In genomic region chr12:108820461-108820860, GRCm38 (mm10) we compare ENCODE assay signal across 25 mouse cellular contexts. TPM values are rescaled to one million over a fixed set of nuclear protein-coding genes. Genes with fewer than 3 reads are reported as not detected.
A peak's percentile ranks its signal among the peaks of the same experiment; 100 is the strongest.
DNase-seq lines count a peak whose midpoint lies in the region; ATAC-seq and TF ChIP-seq lines count a peak whose summit lies in the region.
"Had no signal": no experiment of that assay in that cellular context is flagged by ENCODE, and none has a peak within 500 bp of the region (broad histone marks: within the 10 kb centered on the region; RNA-seq: fewer than 3 reads in every experiment).

No protein-coding gene starts in this region.

- TF ChIP-seq CTCF in heart, adult 2 months (IDR thresholded peaks at IDR 0.05), result no peak
- TF ChIP-seq CTCF in heart, postnatal 0 days (IDR thresholded peaks at IDR 0.05; ENCODE audit: low read depth), result no peak

- 85% methylated on average over 4 of the region's 4 CpGs for WGBS in heart, adult 2 months
- 57% methylated on average over 4 of the region's 4 CpGs for WGBS in heart, postnatal 0 days

- intact Hi-C loops in heart, adult 2 months (cut with DNase I), result no loop called here
- intact Hi-C loops in heart, postnatal 14 days (cut with DNase I), result no loop called here

- no peak overlapping the region for H3K27ac ChIP-seq in heart, adult 2 months
- H3K27ac ChIP-seq in heart, postnatal 0 days (ENCODE audit: low read depth), result no peak overlapping the region
- H3K27ac ChIP-seq: embryonic facial prominence, embryonic 12.5 days; embryonic facial prominence, embryonic 15.5 days; forebrain, embryonic 13.5 days; hindbrain, embryonic 14.5 days; hindbrain, postnatal 0 days had no signal

- ATAC-seq in heart, postnatal 0 days (ENCODE audit: insufficient read depth, low read depth), result no peak
- 0 out of 2 replicates have a peak, but pooled peaks have one; percentile 11 for ATAC-seq in granulocyte monocyte progenitor cell, adult 5-6 weeks (replicated peaks; ENCODE audit: poor library complexity, severe bottlenecking)
- ATAC-seq in megakaryocyte-erythroid progenitor cell, adult 5-6 weeks (replicated peaks; ENCODE audit: low FRiP score, low TSS enrichment, poor library complexity, severe bottlenecking), result 0 out of 2 replicates have a peak, but pooled peaks have one; percentile 9
- ATAC-seq: CD4-positive, CD25-positive, alpha-beta regulatory T cell, adult 4 months; forebrain, embryonic 13.5 days; forebrain, embryonic 16.5 days; hindbrain, postnatal 0 days; inflammation-experienced regulatory T-cells, adult 6 months had no signal

- no peaks in the 10 kb centered on the region for H3K27me3 ChIP-seq in heart, adult 2 months (ENCODE audit: control insufficient read depth, insufficient read depth, low read length)
- no peaks in the 10 kb centered on the region for H3K27me3 ChIP-seq in heart, postnatal 0 days (ENCODE audit: control insufficient read depth, insufficient read depth, low read length)
- H3K27me3 ChIP-seq: embryonic facial prominence, embryonic 12.5 days; embryonic facial prominence, embryonic 15.5 days; forebrain, embryonic 13.5 days had no signal

- no peak overlapping the region for H3K9ac ChIP-seq in heart, adult 2 months (ENCODE audit: low read depth, low read length)
- H3K9ac ChIP-seq in heart, postnatal 0 days (replicated peaks; ENCODE audit: low read depth, low read length), result 0 out of 2 replicates have a peak overlapping the region, but pooled peaks have one; percentile 9
- H3K9ac ChIP-seq: embryonic facial prominence, embryonic 12.5 days; embryonic facial prominence, embryonic 15.5 days; forebrain, embryonic 13.5 days; hindbrain, embryonic 14.5 days had no signal

- no peaks in the 10 kb centered on the region for H3K4me1 ChIP-seq in heart, adult 2 months (ENCODE audit: control insufficient read depth, insufficient read depth, low read length)
- no peaks in the 10 kb centered on the region for H3K4me1 ChIP-seq in heart, postnatal 0 days (ENCODE audit: control insufficient read depth, insufficient read depth)
- H3K4me1 ChIP-seq: embryonic facial prominence, embryonic 12.5 days; forebrain, embryonic 13.5 days had no signal

- no peak for TF ChIP-seq EP300 in heart, adult 2 months (IDR thresholded peaks at IDR 0.05; ENCODE audit: insufficient read depth, low read depth, low read length)
- TF ChIP-seq EP300 in heart, postnatal 0 days (IDR thresholded peaks at IDR 0.05; ENCODE audit: low read depth), result no peak

- no peaks in the 10 kb centered on the region for H3K36me3 ChIP-seq in heart, adult 2 months (ENCODE audit: control insufficient read depth, insufficient read depth, low read length)
- 0 out of 2 replicates have a peak, but pooled peaks cover 7% of the 10 kb centered on the region for H3K36me3 ChIP-seq in heart, postnatal 0 days (replicated peaks; ENCODE audit: control insufficient read depth, insufficient read depth, low read length)

- peak; percentile 85 for DNase-seq in heart, adult 11 months
- DNase-seq in heart, adult 2 months, result no peak
- DNase-seq in heart, postnatal 0 days (ENCODE audit: low spot score), result no peak
- no peak for DNase-seq in heart, postnatal 14 days
- DNase-seq: adrenal gland, adult 2 months; adrenal gland, postnatal 14 days; cerebellum, adult 11 months; cerebellum, adult 2 months; cerebellum, adult 9-11 months; gastrocnemius, postnatal 36 days; heart, adult 18-20 months; heart, postnatal 4 days; kidney, adult 11 months; kidney, adult 8-10 months had no signal

- no peak overlapping the region for H3K4me2 ChIP-seq in heart, postnatal 0 days (ENCODE audit: low read depth, low read length)
- H3K4me2 ChIP-seq: embryonic facial prominence, embryonic 12.5 days; embryonic facial prominence, embryonic 15.5 days; forebrain, embryonic 13.5 days; heart, embryonic 11.5 days; hindbrain, embryonic 14.5 days had no signal

- H3K9me3 ChIP-seq in heart, postnatal 0 days (replicated peaks; ENCODE audit: control insufficient read depth, low read length), result no peaks in the 10 kb centered on the region
- H3K9me3 ChIP-seq: embryonic facial prominence, embryonic 12.5 days; embryonic facial prominence, embryonic 15.5 days; forebrain, embryonic 13.5 days had no signal

- peaks cover 7% of the 10 kb centered on the region for H3K79me2 ChIP-seq in heart, adult 2 months (replicated peaks; ENCODE audit: control insufficient read depth, insufficient read depth, low read length)

- H3K4me3 ChIP-seq in heart, adult 2 months, result no peak overlapping the region
- H3K4me3 ChIP-seq in heart, postnatal 0 days (ENCODE audit: low read depth, low read length), result no peak overlapping the region
- H3K4me3 ChIP-seq: embryonic facial prominence, embryonic 12.5 days; embryonic facial prominence, embryonic 15.5 days; forebrain, embryonic 13.5 days had no signal

- TF ChIP-seq POLR2A in heart, adult 2 months (IDR thresholded peaks at IDR 0.05; ENCODE audit: insufficient read depth, low read depth, low read length), result no peak

RNA-seq across cellular contexts. Expression of gene Slc25a29, which starts 15.2 kb away (rescaled TPM):
- total RNA-seq in heart, adult 2 months (2021), result 10 to 100 TPM in 1 of 2 experiments, 1 to 10 TPM in 1; 8.0 to 16.8 TPM
- 14.2 and 17.3 TPM in 2 replicates for polyA plus RNA-seq in heart, adult 2 months (2012; rRNA removed)
- 4.4 and 7.0 TPM in 2 replicates for total RNA-seq in heart, postnatal 0 days (2014; rRNA removed; ENCODE audit: low replicate concordance)
- polyA plus RNA-seq in heart, postnatal 0 days (2015; fragmentation: Nextera tagmentation; extraction: Ambion mirVana), result 2.4 and 3.0 TPM in 2 replicates
- 1 to 10 TPM; 5.7 to 6.0 TPM for total RNA-seq in heart, postnatal 14 days (2021)
- 0.34 and 2.9 TPM in 2 replicates for total RNA-seq in granulocyte monocyte progenitor cell, adult 5-6 weeks (2014; fragmentation: Nextera tagmentation)
- total RNA-seq in granulocyte monocyte progenitor cell, adult 5-6 weeks (2017), result 0.39 and 2.9 TPM in 2 replicates
- total RNA-seq in megakaryocyte-erythroid progenitor cell, adult 5-6 weeks (2014; fragmentation: Nextera tagmentation), result 0.54 TPM in 1 of 2 replicates, not detected in the other
- total RNA-seq in megakaryocyte-erythroid progenitor cell, adult 5-6 weeks (2017), result not detected in 2 replicates

RNA-seq across cellular contexts. Expression of gene Slc25a47, which starts 15.4 kb away (rescaled TPM):
- 1 to 10 TPM; 6.5 to 7.1 TPM for total RNA-seq in heart, adult 2 months (2021)
- 10.5 and 15.0 TPM in 2 replicates for polyA plus RNA-seq in heart, adult 2 months (2012; rRNA removed)
- 11.3 and 15.3 TPM in 2 replicates for total RNA-seq in heart, postnatal 0 days (2014; rRNA removed; ENCODE audit: low replicate concordance)
- 4.4 and 5.9 TPM in 2 replicates for polyA plus RNA-seq in heart, postnatal 0 days (2015; fragmentation: Nextera tagmentation; extraction: Ambion mirVana)
- 1 to 10 TPM; 5.1 to 7.9 TPM for total RNA-seq in heart, postnatal 14 days (2021)
- 8.6 and 10.8 TPM in 2 replicates for total RNA-seq in granulocyte monocyte progenitor cell, adult 5-6 weeks (2014; fragmentation: Nextera tagmentation)
- 2.4 and 5.2 TPM in 2 replicates for total RNA-seq in granulocyte monocyte progenitor cell, adult 5-6 weeks (2017)
- total RNA-seq in megakaryocyte-erythroid progenitor cell, adult 5-6 weeks (2014; fragmentation: Nextera tagmentation), result 5.3 and 7.0 TPM in 2 replicates
- 6.2 and 16.2 TPM in 2 replicates for total RNA-seq in megakaryocyte-erythroid progenitor cell, adult 5-6 weeks (2017)

RNA-seq across cellular contexts. Expression of gene Yy1, which starts 27.7 kb away (rescaled TPM):
- total RNA-seq in heart, adult 2 months (2021), result 10 to 100 TPM; 34.4 to 38.8 TPM
- polyA plus RNA-seq in heart, adult 2 months (2012; rRNA removed), result 7.1 and 10.3 TPM in 2 replicates
- total RNA-seq in heart, postnatal 0 days (2014; rRNA removed; ENCODE audit: low replicate concordance), result 21.5 and 32.7 TPM in 2 replicates
- 7.1 and 7.6 TPM in 2 replicates for polyA plus RNA-seq in heart, postnatal 0 days (2015; fragmentation: Nextera tagmentation; extraction: Ambion mirVana)
- 10 to 100 TPM; 39.3 to 41.4 TPM for total RNA-seq in heart, postnatal 14 days (2021)
- 61.2 and 69.7 TPM in 2 replicates for total RNA-seq in granulocyte monocyte progenitor cell, adult 5-6 weeks (2014; fragmentation: Nextera tagmentation)
- total RNA-seq in granulocyte monocyte progenitor cell, adult 5-6 weeks (2017), result 54.0 and 54.6 TPM in 2 replicates
- total RNA-seq in megakaryocyte-erythroid progenitor cell, adult 5-6 weeks (2014; fragmentation: Nextera tagmentation), result 52.3 and 58.0 TPM in 2 replicates
- total RNA-seq in megakaryocyte-erythroid progenitor cell, adult 5-6 weeks (2017), result 61.4 and 70.3 TPM in 2 replicates
